8 mouse cellular contexts compared by ENCODE assay signal in the genomic region with DNA sequence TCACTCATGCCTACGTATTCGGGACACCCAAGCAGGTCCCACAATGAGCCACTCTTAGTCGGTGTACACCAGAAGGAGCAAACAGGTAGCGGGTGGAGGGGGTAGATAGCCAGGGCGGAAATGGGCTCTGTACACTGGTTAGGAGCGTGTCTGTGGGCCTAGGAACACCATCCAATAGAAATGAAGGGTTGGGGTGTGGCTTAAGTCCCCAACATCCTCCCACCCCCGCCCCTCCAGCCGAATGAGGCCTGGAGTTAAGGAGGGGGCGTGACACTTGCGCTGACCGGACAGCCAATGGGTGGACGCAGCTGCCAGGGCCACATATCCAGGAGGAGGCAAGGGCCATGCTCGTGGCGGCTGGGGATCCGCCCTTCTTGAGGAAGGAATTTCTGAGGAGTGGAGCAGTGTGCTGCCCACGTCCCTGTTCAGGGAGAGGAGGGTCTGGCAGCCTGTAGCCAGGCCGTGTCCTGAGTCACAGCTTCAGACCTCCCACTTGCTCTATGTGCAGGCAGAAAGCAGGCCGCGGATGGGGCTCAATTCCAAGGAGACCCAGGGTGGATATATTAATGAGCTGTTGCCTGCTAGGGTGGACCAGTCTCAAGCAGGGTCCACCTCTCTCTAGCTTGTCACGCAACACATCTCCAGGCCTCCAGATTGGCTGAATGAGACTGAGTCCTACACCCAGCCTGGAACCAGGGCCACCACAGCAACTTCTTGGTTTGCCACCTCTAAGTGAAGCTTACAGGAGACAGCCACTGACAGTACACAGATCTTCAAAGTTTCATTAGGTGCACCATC. TPM values are rescaled to one million over a fixed set of nuclear protein-coding genes. Genes with fewer than 3 reads are reported as not detected.
DNase-seq lines count a peak whose midpoint lies in the region; ATAC-seq and TF ChIP-seq lines count a peak whose summit lies in the region.

No protein-coding gene starts in this region.

- H3K9me3 ChIP-seq in hindbrain, postnatal 0 days (ENCODE audit: low read length) = no peaks in the 10 kb centered on the region
- H3K9me3 ChIP-seq in liver, embryonic 14.5 days (ENCODE audit: control insufficient read depth, low read length) = no peaks in the 10 kb centered on the region
- H3K9me3 ChIP-seq in neural tube, embryonic 12.5 days = no peaks in the 10 kb centered on the region

- no peaks in the 10 kb centered on the region for H3K36me3 ChIP-seq in hindbrain, postnatal 0 days (ENCODE audit: insufficient read depth, low read length)
- no peaks in the 10 kb centered on the region for H3K36me3 ChIP-seq in liver, embryonic 14.5 days (replicated peaks; ENCODE audit: control insufficient read depth, insufficient read depth, low read depth)
- no peaks in the 10 kb centered on the region for H3K36me3 ChIP-seq in neural tube, embryonic 12.5 days

- H3K4me2 ChIP-seq in hindbrain, postnatal 0 days (ENCODE audit: low read depth, low read length) = peak overlapping the region; percentile 43
- H3K4me2 ChIP-seq in liver, embryonic 14.5 days (ENCODE audit: low read depth) = peak overlapping the region; percentile 41
- peak overlapping the region; percentile 53 for H3K4me2 ChIP-seq in neural tube, embryonic 12.5 days (replicated peaks)

- no peak for TF ChIP-seq CTCF in hindbrain, postnatal 0 days (IDR thresholded peaks at IDR 0.05; ENCODE audit: low read depth)
- TF ChIP-seq CTCF in liver, embryonic 14.5 days (IDR thresholded peaks at IDR 0.05; ENCODE audit: low read depth) = no peak

- H3K4me3 ChIP-seq in hindbrain, postnatal 0 days (ENCODE audit: low read length) = peak overlapping the region; percentile 4; the same call in 1 of the 2 replicates
- H3K4me3 ChIP-seq in liver, embryonic 14.5 days (ENCODE audit: insufficient read depth in 1 of 2, low read depth in 2 of 2, low read length in 2 of 2) = no peak overlapping the region
- H3K4me3 ChIP-seq in neural tube, embryonic 12.5 days = 0 out of 2 replicates have a peak overlapping the region, but pooled peaks have one; percentile 11

- no peaks in the 10 kb centered on the region for H3K27me3 ChIP-seq in hindbrain, postnatal 0 days (ENCODE audit: insufficient read depth, low read length)
- no peaks in the 10 kb centered on the region for H3K27me3 ChIP-seq in liver, embryonic 14.5 days (ENCODE audit: control insufficient read depth, insufficient read depth, low read length)
- H3K27me3 ChIP-seq in neural tube, embryonic 12.5 days (replicated peaks) = 0 out of 2 replicates have a peak, but pooled peaks cover 4% of the 10 kb centered on the region

- H3K9ac ChIP-seq in hindbrain, postnatal 0 days (replicated peaks; ENCODE audit: low read length) = no peak overlapping the region
- H3K9ac ChIP-seq in liver, embryonic 14.5 days (replicated peaks) = no peak overlapping the region
- H3K9ac ChIP-seq in neural tube, embryonic 12.5 days = 0 out of 2 replicates have a peak overlapping the region, but pooled peaks have one; percentile 26

- ATAC-seq in common myeloid progenitor, adult 5-6 weeks (replicated peaks; ENCODE audit: low read depth, poor library complexity, severe bottlenecking) = peak; percentile 84
- ATAC-seq in hindbrain, postnatal 0 days = peak; percentile 87
- peak; percentile 90 for ATAC-seq in liver, embryonic 14.5 days (ENCODE audit: insufficient read depth)
- ATAC-seq in neural tube, embryonic 12.5 days (ENCODE audit: low FRiP score, low read depth) = peak; percentile 88

- no peak overlapping the region for H3K27ac ChIP-seq in hindbrain, postnatal 0 days
- H3K27ac ChIP-seq in liver, embryonic 14.5 days = no peak overlapping the region
- H3K27ac ChIP-seq in neural tube, embryonic 12.5 days = no peak overlapping the region

- H3K4me1 ChIP-seq in hindbrain, postnatal 0 days (ENCODE audit: insufficient read depth, low read length) = no peaks in the 10 kb centered on the region
- H3K4me1 ChIP-seq in liver, embryonic 14.5 days (replicated peaks; ENCODE audit: control insufficient read depth in 2 of 2, insufficient read depth in 2 of 2, low read length in 1 of 2) = peaks cover 0 to 6% of the 10 kb centered on the region in 2 experiments; a peak in 3 of 4 replicates
- H3K4me1 ChIP-seq in neural tube, embryonic 12.5 days = peaks cover 11% of the 10 kb centered on the region

- DNase-seq in R1 (ENCODE audit: low read depth, low spot score) = peak; percentile 98
- DNase-seq in gastrocnemius, postnatal 25 days = peak; percentile 83
- DNase-seq in hindbrain, postnatal 0 days (ENCODE audit: low spot score) = peak; percentile 57
- DNase-seq in liver, embryonic 14.5 days (ENCODE audit: low read depth in 3 of 3, low spot score in 3 of 3) = peak; percentile 27 to 37 (median 31)
- no peak for DNase-seq in left cerebral cortex, adult 18-20 months (ENCODE audit: low spot score in 2 of 2)
- DNase-seq in thymus, postnatal 36 days = no peak

- TF ChIP-seq EP300 in liver, embryonic 14.5 days (IDR thresholded peaks at IDR 0.05; ENCODE audit: low read depth) = no peak

- 11% methylated on average over 20 of the region's 20 CpGs for WGBS in hindbrain, postnatal 0 days
- WGBS in liver, embryonic 14.5 days (ENCODE audit: insufficient replicate concordance) = 12% methylated on average over 20 of the region's 20 CpGs
- 5% methylated on average over 20 of the region's 20 CpGs for WGBS in neural tube, embryonic 12.5 days

RNA-seq across cellular contexts. Expression of gene Mrgprf, which starts 2.1 kb away (rescaled TPM):
- total RNA-seq in common myeloid progenitor, adult 5-6 weeks (2017) = not detected in 2 replicates
- total RNA-seq in gastrocnemius, postnatal 25 days (2021) = 1 to 10 TPM; 2.7 to 3.3 TPM
- 5.1 and 7.8 TPM in 2 replicates for total RNA-seq in hindbrain, postnatal 0 days (2014; rRNA removed)
- polyA plus RNA-seq in hindbrain, postnatal 0 days (2015; fragmentation: Nextera tagmentation; extraction: Ambion mirVana) = 3.3 and 4.1 TPM in 2 replicates
- 0.02 and 0.03 TPM in 2 replicates for polyA plus RNA-seq in liver, embryonic 14.5 days (2012; rRNA removed)
- not detected in 2 replicates for polyA plus RNA-seq in liver, embryonic 14.5 days (2014; fragmentation: Nextera tagmentation; extraction: Ambion mirVana)
- 0.47 and 0.55 TPM in 2 replicates for polyA plus RNA-seq in neural tube, embryonic 12.5 days (2016; fragmentation: Nextera tagmentation; extraction: Ambion mirVana)
- total RNA-seq in left cerebral cortex, adult 18-20 months (2021) = 1 to 10 TPM; 1.7 to 1.8 TPM

RNA-seq across cellular contexts. Expression of gene Mrgprd, which starts 11.9 kb away (rescaled TPM):
- total RNA-seq in common myeloid progenitor, adult 5-6 weeks (2017) = not detected in 2 replicates
- not detected for total RNA-seq in gastrocnemius, postnatal 25 days (2021)
- total RNA-seq in hindbrain, postnatal 0 days (2014; rRNA removed) = not detected in 2 replicates
- polyA plus RNA-seq in hindbrain, postnatal 0 days (2015; fragmentation: Nextera tagmentation; extraction: Ambion mirVana) = not detected in 2 replicates
- polyA plus RNA-seq in liver, embryonic 14.5 days (2012; rRNA removed) = not detected in 2 replicates
- polyA plus RNA-seq in liver, embryonic 14.5 days (2014; fragmentation: Nextera tagmentation; extraction: Ambion mirVana) = not detected in 2 replicates
- polyA plus RNA-seq in neural tube, embryonic 12.5 days (2016; fragmentation: Nextera tagmentation; extraction: Ambion mirVana) = 0.10 TPM in 1 of 2 replicates, not detected in the other
- total RNA-seq in left cerebral cortex, adult 18-20 months (2021) = not detected

RNA-seq across cellular contexts. Expression of gene Tpcn2, which starts 18.9 kb away (rescaled TPM):
- 8.7 and 9.6 TPM in 2 replicates for total RNA-seq in common myeloid progenitor, adult 5-6 weeks (2017)
- 1 to 10 TPM; 2.1 to 2.4 TPM for total RNA-seq in gastrocnemius, postnatal 25 days (2021)
- total RNA-seq in hindbrain, postnatal 0 days (2014; rRNA removed) = 3.0 and 4.7 TPM in 2 replicates
- 2.3 and 2.6 TPM in 2 replicates for polyA plus RNA-seq in hindbrain, postnatal 0 days (2015; fragmentation: Nextera tagmentation; extraction: Ambion mirVana)
- polyA plus RNA-seq in liver, embryonic 14.5 days (2012; rRNA removed) = 3.1 and 3.3 TPM in 2 replicates
- 0.39 TPM in 2 replicates for polyA plus RNA-seq in liver, embryonic 14.5 days (2014; fragmentation: Nextera tagmentation; extraction: Ambion mirVana)
- 5.7 and 6.1 TPM in 2 replicates for polyA plus RNA-seq in neural tube, embryonic 12.5 days (2016; fragmentation: Nextera tagmentation; extraction: Ambion mirVana)
- total RNA-seq in left cerebral cortex, adult 18-20 months (2021) = 1 to 10 TPM; 4.8 to 5.4 TPM

Comparison
In these comparisons a context has a peak if more than half of its experiments do, and no peak if none do; other contexts are left out.
1. DNase-seq: peak in R1 (single experiment), gastrocnemius, postnatal 25 days (single experiment), hindbrain, postnatal 0 days (single experiment) and liver, embryonic 14.5 days (3 of 3); none in left cerebral cortex, adult 18-20 months (0 of 2) and thymus, postnatal 36 days (0 of 2).
2. H3K4me3 ChIP-seq: peak in hindbrain, postnatal 0 days (single experiment) and neural tube, embryonic 12.5 days (single experiment); none in liver, embryonic 14.5 days (0 of 2).
3. Peak in every context shown above with its lines, with median percentiles within 50 percentile points of each other: ATAC-seq and H3K4me2 ChIP-seq.